16 mouse cellular contexts compared by ENCODE assay signal in genomic region chr10:42082227-42082840, GRCm38 (mm10).
DNase-seq lines count a peak whose midpoint lies in the region; ATAC-seq and TF ChIP-seq lines count a peak whose summit lies in the region.
"Had no signal": no experiment of that assay in that cellular context is flagged by ENCODE, and none has a peak within 500 bp of the region (broad histone marks: within the 10 kb centered on the region; RNA-seq: fewer than 3 reads in every experiment).

No protein-coding gene starts in this region.

- H3K4me3 ChIP-seq in MEL (ENCODE audit: control insufficient read depth in 1 of 2, insufficient read depth in 1 of 2, low read depth in 2 of 2, low read length in 2 of 2), result no peak overlapping the region
- no peak overlapping the region for H3K4me3 ChIP-seq in heart, embryonic 10.5 days
- no peak overlapping the region for H3K4me3 ChIP-seq in intestine, embryonic 16.5 days (ENCODE audit: low read length)
- H3K4me3 ChIP-seq in forebrain, embryonic 12.5 days (replicated peaks), result no peak overlapping the region
- H3K4me3 ChIP-seq: liver, embryonic 12.5 days had no signal

- no peak for TF ChIP-seq CTCF in MEL (IDR thresholded peaks at IDR 0.05 in 2 of 3, conservative IDR thresholded peaks at IDR 0.05 in 1 of 3; ENCODE audit: control insufficient read depth in 1 of 3, insufficient read depth in 1 of 3, low read depth in 2 of 3, low read length in 3 of 3, poor library complexity in 1 of 3, severe bottlenecking in 1 of 3)

- ATAC-seq in intestine, embryonic 16.5 days, result peak; percentile 91
- ATAC-seq in forebrain, embryonic 12.5 days (ENCODE audit: low FRiP score), result no peak
- ATAC-seq: liver, embryonic 12.5 days; Patski had no signal

- no peak overlapping the region for H3K27ac ChIP-seq in MEL (ENCODE audit: control insufficient read depth, low read depth, low read length)
- peak overlapping the region; percentile 42; the same call in 1 of the 2 replicates for H3K27ac ChIP-seq in heart, embryonic 10.5 days
- H3K27ac ChIP-seq in intestine, embryonic 16.5 days (ENCODE audit: low read length), result peak overlapping the region; percentile 17; the same call in 1 of the 2 replicates
- H3K27ac ChIP-seq in forebrain, embryonic 12.5 days, result no peak overlapping the region
- H3K27ac ChIP-seq: liver, embryonic 12.5 days; macrophage had no signal

- H3K36me3 ChIP-seq in MEL (ENCODE audit: control insufficient read depth in 1 of 2, insufficient read depth in 2 of 2, low read length in 2 of 2), result peaks cover 0 to 6% of the 10 kb centered on the region in 2 experiments; a peak in 2 of 4 replicates
- H3K36me3 ChIP-seq in heart, embryonic 10.5 days, result no peaks in the 10 kb centered on the region
- H3K36me3 ChIP-seq in intestine, embryonic 16.5 days (ENCODE audit: control insufficient read depth, insufficient read depth, low read length), result no peaks in the 10 kb centered on the region
- no peaks in the 10 kb centered on the region for H3K36me3 ChIP-seq in forebrain, embryonic 12.5 days (replicated peaks)
- H3K36me3 ChIP-seq: liver, embryonic 12.5 days had no signal

- no peak overlapping the region for H3K9ac ChIP-seq in MEL (ENCODE audit: control insufficient read depth, low read depth, low read length, poor library complexity, severe bottlenecking)
- no peak overlapping the region for H3K9ac ChIP-seq in intestine, embryonic 16.5 days (ENCODE audit: low read depth, low read length)
- H3K9ac ChIP-seq in forebrain, embryonic 12.5 days, result no peak overlapping the region
- H3K9ac ChIP-seq: liver, embryonic 12.5 days had no signal

- 20% methylated on average over 7 of the region's 7 CpGs for WGBS in heart, embryonic 10.5 days
- 48% methylated on average over 7 of the region's 7 CpGs for WGBS in intestine, embryonic 16.5 days
- WGBS in forebrain, embryonic 12.5 days, result 83% methylated on average over 7 of the region's 7 CpGs

- H3K9me3 ChIP-seq in MEL (replicated peaks; ENCODE audit: insufficient read depth, low read length), result no peaks in the 10 kb centered on the region
- no peaks in the 10 kb centered on the region for H3K9me3 ChIP-seq in heart, embryonic 10.5 days
- H3K9me3 ChIP-seq in intestine, embryonic 16.5 days (ENCODE audit: control insufficient read depth, low read length), result no peaks in the 10 kb centered on the region
- no peaks in the 10 kb centered on the region for H3K9me3 ChIP-seq in forebrain, embryonic 12.5 days

- no peak for TF ChIP-seq RAD21 in MEL (IDR thresholded peaks at IDR 0.05; ENCODE audit: low read depth, low read length)

- TF ChIP-seq EP300 in MEL (IDR thresholded peaks at IDR 0.05; ENCODE audit: low read depth in 1 of 2, low read length in 2 of 2), result peak in 1 of 2 experiments; percentile 28; a peak in 1 of 4 replicates

- no peak overlapping the region for H3K4me2 ChIP-seq in intestine, embryonic 16.5 days (ENCODE audit: low read depth, low read length)
- H3K4me2 ChIP-seq in forebrain, embryonic 12.5 days, result no peak overlapping the region
- H3K4me2 ChIP-seq: liver, embryonic 12.5 days had no signal

- no peaks in the 10 kb centered on the region for H3K79me2 ChIP-seq in MEL (ENCODE audit: control insufficient read depth, insufficient read depth, low read length, poor library complexity)

- peak; percentile 58 for DNase-seq in kidney, adult 9 months
- no peak for DNase-seq in kidney, adult 18-20 months
- peak; percentile 29 for DNase-seq in MEL (ENCODE audit: low read depth, low spot score)
- no peak for DNase-seq in heart, embryonic 10.5 days (ENCODE audit: low spot score)
- no peak for DNase-seq in embryo, embryonic 11 days
- DNase-seq in left cerebral cortex, adult 18-20 months (ENCODE audit: low spot score in 2 of 2), result no peak
- DNase-seq: cerebellum, adult 8-10 months; midbrain, embryonic 14.5 days; right cerebral cortex, postnatal 25 days; thymus, postnatal 4 days had no signal

- no peaks in the 10 kb centered on the region; a peak in 1 of 4 replicates for H3K27me3 ChIP-seq in MEL (ENCODE audit: control insufficient read depth in 1 of 2, insufficient read depth in 2 of 2, low read length in 2 of 2)
- H3K27me3 ChIP-seq in heart, embryonic 10.5 days (ENCODE audit: insufficient read depth, poor library complexity, severe bottlenecking), result no peaks in the 10 kb centered on the region
- H3K27me3 ChIP-seq in intestine, embryonic 16.5 days (replicated peaks; ENCODE audit: control insufficient read depth, insufficient read depth, low read length), result no peaks in the 10 kb centered on the region
- peaks cover 8% of the 10 kb centered on the region for H3K27me3 ChIP-seq in forebrain, embryonic 12.5 days
- H3K27me3 ChIP-seq: CH12.LX; liver, embryonic 12.5 days; Patski had no signal

- no peak for TF ChIP-seq POLR2A in MEL (IDR thresholded peaks at IDR 0.05; ENCODE audit: control insufficient read depth in 1 of 2, insufficient read depth in 1 of 2, low read depth in 1 of 2, low read length in 2 of 2, poor library complexity in 1 of 2)

- H3K4me1 ChIP-seq in MEL (ENCODE audit: control insufficient read depth in 1 of 2, insufficient read depth in 2 of 2, low read length in 2 of 2), result peaks cover 4 to 8% of the 10 kb centered on the region in 2 experiments
- H3K4me1 ChIP-seq in heart, embryonic 10.5 days, result peaks cover 15% of the 10 kb centered on the region
- H3K4me1 ChIP-seq in intestine, embryonic 16.5 days (ENCODE audit: control insufficient read depth, insufficient read depth, low read length), result peaks cover 2% of the 10 kb centered on the region; the same call in 1 of the 2 replicates
- no peaks in the 10 kb centered on the region for H3K4me1 ChIP-seq in forebrain, embryonic 12.5 days

TF ChIP-seq in MEL, 35 proteins besides CTCF, POLR2A, EP300 and RAD21:
- TF ChIP-seq MAFK (IDR thresholded peaks at IDR 0.05; ENCODE audit: borderline replicate concordance, low read depth, low read length) (no peak), ETS1 (IDR thresholded peaks at IDR 0.05; ENCODE audit: low read depth, low read length) (peak; percentile 44; the same call in 1 of the 2 replicates), MEF2A (IDR thresholded peaks at IDR 0.05; ENCODE audit: extremely low read depth, insufficient replicate concordance, low read depth, low read length, poor library complexity, severe bottlenecking) (peak; percentile 95; the same call in 1 of the 2 replicates), GATA1 (IDR thresholded peaks at IDR 0.05; ENCODE audit: low read depth, low read length) (peak; percentile 44), BHLHE40 (IDR thresholded peaks at IDR 0.05; ENCODE audit: borderline replicate concordance, low read depth, low read length) (0 out of 2 replicates have a peak, but pooled peaks have one; percentile 13), E2F4 (IDR thresholded peaks at IDR 0.05; ENCODE audit: borderline replicate concordance, low read depth, low read length) (no peak)

Comparison
In these comparisons a context has a peak if more than half of its experiments do, and no peak if none do; other contexts are left out.
1. DNase-seq: peak in kidney, adult 9 months (single experiment) and MEL (single experiment); none in kidney, adult 18-20 months (single experiment), heart, embryonic 10.5 days (single experiment), embryo, embryonic 11 days (single experiment) and left cerebral cortex, adult 18-20 months (0 of 2).
2. H3K27ac ChIP-seq: peak in heart, embryonic 10.5 days (single experiment) and intestine, embryonic 16.5 days (single experiment); none in MEL (single experiment) and forebrain, embryonic 12.5 days (single experiment).